Mouse (Mus musculus) midbrain, embryonic 14.5 days (tissue): ENCODE results near the gene Trim50. TPM values are rescaled to one million over a fixed set of nuclear protein-coding genes. Genes with fewer than 3 reads are reported as not detected.

ENCODE experiments used
- ATAC-seq: fragments of 200-750 bp; cut with Nextera tagmentation; 2 replicates; pipeline ENCODE4 v1.8.0; 2017; ENCODE audit warnings: moderate number of reproducible peaks, moderate library complexity; ENCODE audit not compliant: low FRiP score, low TSS enrichment
- DNase-seq: peaks from one replicate; pipeline ENCODE4 v3.0.0-alpha.2; 2015
- H3K27ac ChIP-seq: fragments of 300-500 bp; sonication (generic); replicated peaks from 2 replicates; pipeline ENCODE4 v1.5.1; 2014; ENCODE audit warnings: mild to moderate bottlenecking, low read depth, low read length, moderate library complexity
- H3K27me3 ChIP-seq: fragments of 300-500 bp; sonication (generic); 2 replicates; pipeline ENCODE4 v1.6.1; 2014; ENCODE audit warnings: low read length, control low read depth, mixed read lengths; ENCODE audit not compliant: control insufficient read depth, insufficient read depth
- H3K36me3 ChIP-seq: fragments of 300-500 bp; sonication (generic); 2 replicates; pipeline ENCODE4 v1.6.1; 2014; ENCODE audit warnings: low read length, control low read depth; ENCODE audit not compliant: control insufficient read depth, insufficient read depth
- H3K4me1 ChIP-seq: fragments of 300-500 bp; sonication (generic); 2 replicates; pipeline ENCODE4 v1.6.1; 2014; ENCODE audit warnings: mild to moderate bottlenecking, antibody characterized with exemption, low read length, control low read depth; ENCODE audit not compliant: control insufficient read depth, insufficient read depth
- H3K4me2 ChIP-seq: fragments of 300-500 bp; sonication (generic); 2 replicates; pipeline ENCODE4 v1.6.1; 2014; ENCODE audit warnings: mild to moderate bottlenecking, low read length, moderate library complexity
- H3K4me3 ChIP-seq: fragments of 300-500 bp; sonication (generic); replicated peaks from 2 replicates; pipeline ENCODE4 v1.5.1; 2014; ENCODE audit warnings: low read depth, low read length
- H3K9ac ChIP-seq: fragments of 300-500 bp; sonication (generic); replicated peaks from 2 replicates; pipeline ENCODE4 v1.6.1; 2014; ENCODE audit warnings: mild to moderate bottlenecking, low read length, moderate library complexity
- H3K9me3 ChIP-seq: fragments of 300-500 bp; sonication (generic); 2 replicates; pipeline ENCODE4 v1.6.1; 2016; ENCODE audit warnings: low read length, control low read depth, mixed read lengths; ENCODE audit not compliant: control insufficient read depth
- WGBS: fragments of 180-500 bp; shearing (Covaris S2); extraction: QIAGEN DNeasy Blood & Tissue Kit; methylation state at CpG from one replicate; pipeline ENCODE4 v1.1.7; 2014; 5-methylcytosine and 5-hydroxymethylcytosine counted together
- polyA plus RNA-seq: library from polyadenylated mRNA; unstranded; fragments of >200 nt; fragmentation: Nextera tagmentation; extraction: Ambion mirVana; gene quantifications from 2 replicates; pipeline ENCODE4 v1.2.1, GENCODE M21; 2014

Trim50 gene
- polyA plus RNA-seq, 1 experiment from 2014 or later: not detected

GRCm38 (mm10) chr5:135373601-135374000 is 20.5 kb downstream of the Trim50 start:
- Histone ChIP-seq H3K4me2 (no peak overlapping the region), H3K9ac (no peak overlapping the region), H3K27ac (no peak overlapping the region), H3K9me3 (no peaks in the 10 kb centered on the region), H3K36me3 (peaks cover 71% of the 10 kb centered on the region), H3K4me3 (no peak overlapping the region), H3K27me3 (no peaks in the 10 kb centered on the region), H3K4me1 (peaks cover 13% of the 10 kb centered on the region; the same call in 1 of the 2 replicates)
- ATAC-seq (no peak), DNase-seq (no peak)
- 96% methylated on average over 5 of the region's 5 CpGs for WGBS

GRCm38 (mm10) chr5:135375167-135375566 is 22.1 kb downstream of the Trim50 start:
- WGBS: 79% methylated on average over 8 of the region's 8 CpGs
- H3K36me3 ChIP-seq: peaks cover 86% of the 10 kb centered on the region
- no peak for ATAC-seq
- no peaks in the 10 kb centered on the region for H3K9me3 ChIP-seq
- no peak overlapping the region for H3K4me2 ChIP-seq
- no peak overlapping the region for H3K27ac ChIP-seq
- DNase-seq: peak; percentile 12
- H3K9ac ChIP-seq: no peak overlapping the region
- H3K4me1 ChIP-seq: peaks cover 9% of the 10 kb centered on the region; the same call in 1 of the 2 replicates
- H3K27me3 ChIP-seq: no peaks in the 10 kb centered on the region
- no peak overlapping the region for H3K4me3 ChIP-seq

GRCm38 (mm10) chr5:135376341-135376740 is 23.2 kb downstream of the Trim50 start:
- WGBS: 60% methylated on average over 2 of the region's 2 CpGs
- no peaks in the 10 kb centered on the region for H3K4me1 ChIP-seq
- H3K27ac ChIP-seq: no peak overlapping the region
- H3K36me3 ChIP-seq: peaks cover 96% of the 10 kb centered on the region
- H3K9ac ChIP-seq: no peak overlapping the region
- no peak overlapping the region for H3K4me3 ChIP-seq
- H3K4me2 ChIP-seq: no peak overlapping the region
- no peak for DNase-seq
- no peak for ATAC-seq
- H3K27me3 ChIP-seq: no peaks in the 10 kb centered on the region
- no peaks in the 10 kb centered on the region for H3K9me3 ChIP-seq

GRCm38 (mm10) chr5:135380681-135381080 is 27.6 kb downstream of the Trim50 start:
- WGBS: 96% methylated on average over 4 of the region's 4 CpGs
- no peak for ATAC-seq
- H3K36me3 ChIP-seq: peaks cover 97% of the 10 kb centered on the region
- no peaks in the 10 kb centered on the region for H3K9me3 ChIP-seq
- DNase-seq: no peak
- no peak overlapping the region for H3K4me2 ChIP-seq
- no peak overlapping the region for H3K4me3 ChIP-seq
- H3K27ac ChIP-seq: no peak overlapping the region
- no peaks in the 10 kb centered on the region for H3K27me3 ChIP-seq
- no peak overlapping the region for H3K9ac ChIP-seq
- H3K4me1 ChIP-seq: no peaks in the 10 kb centered on the region

- WGBS: 95% methylated on average over 10 of the region's 10 CpGs
- DNase-seq: no peak
Observed at GRCm38 (mm10) chr5:135381356-135381925, 28.3 kb downstream of the Trim50 start.

GRCm38 (mm10) chr5:135382746-135383145 is 29.7 kb downstream of the Trim50 start:
- Histone ChIP-seq H3K4me3 (no peak overlapping the region), H3K9ac (no peak overlapping the region), H3K4me1 (no peaks in the 10 kb centered on the region), H3K27me3 (no peaks in the 10 kb centered on the region), H3K4me2 (no peak overlapping the region), H3K9me3 (no peaks in the 10 kb centered on the region), H3K36me3 (peaks cover 96% of the 10 kb centered on the region), H3K27ac (no peak overlapping the region)
- 93% methylated on average over 7 of the region's 7 CpGs for WGBS
- ATAC-seq: no peak
- no peak for DNase-seq

More at GRCm38 (mm10) chr5:135381356-135381925, 28.3 kb downstream of the Trim50 start:
- no peak overlapping the region for H3K27ac ChIP-seq
- no peaks in the 10 kb centered on the region for H3K4me1 ChIP-seq
- H3K27me3 ChIP-seq: no peaks in the 10 kb centered on the region
- H3K9me3 ChIP-seq: no peaks in the 10 kb centered on the region
- no peak overlapping the region for H3K4me3 ChIP-seq
- ATAC-seq: no peak
- H3K9ac ChIP-seq: no peak overlapping the region
- H3K36me3 ChIP-seq: peaks cover 93% of the 10 kb centered on the region
- no peak overlapping the region for H3K4me2 ChIP-seq

GRCm38 (mm10) chr5:135383771-135384170 is 30.7 kb downstream of the Trim50 start:
- H3K9ac ChIP-seq: no peak overlapping the region
- peaks cover 96% of the 10 kb centered on the region for H3K36me3 ChIP-seq
- no peaks in the 10 kb centered on the region for H3K9me3 ChIP-seq
- H3K27me3 ChIP-seq: no peaks in the 10 kb centered on the region
- ATAC-seq (no peak), DNase-seq (no peak)
- 86% methylated on average over 10 of the region's 10 CpGs for WGBS
- H3K4me2 ChIP-seq: no peak overlapping the region
- H3K4me1 ChIP-seq: no peaks in the 10 kb centered on the region
- H3K27ac ChIP-seq: no peak overlapping the region
- no peak overlapping the region for H3K4me3 ChIP-seq

- no peaks in the 10 kb centered on the region for H3K27me3 ChIP-seq
- peak within 1 kb of the TSS; percentile 80 for H3K4me2 ChIP-seq
- peak within 1 kb of the TSS; percentile 82 for H3K27ac ChIP-seq
- peak within 1 kb of the TSS; percentile 97 for H3K9ac ChIP-seq
- H3K4me1 ChIP-seq: peaks cover 8% of the 10 kb centered on the region
- peak within 1 kb of the TSS; percentile 99 for H3K4me3 ChIP-seq
- WGBS: under 1% methylated on average over 104 of the region's 110 CpGs
- H3K36me3 ChIP-seq: peaks cover 30% of the 10 kb centered on the region
- ATAC-seq (peak; percentile 83), DNase-seq (peak; percentile 96)
- H3K9me3 ChIP-seq: no peaks in the 10 kb centered on the region
Observed at GRCm38 (mm10) chr5:135394004-135394823, 41.1 kb downstream of the Trim50 start, which contains the start of gene Pom121. TSS of gene Pom121 (minus strand) at chr5:135394546.
